Mouse (Mus musculus): ENCODE data around the gene Tas2r135. TPM values are rescaled to one million over a fixed set of nuclear protein-coding genes. Genes with fewer than 3 reads are reported as not detected.

Gene Tas2r135
- polyA plus RNA-seq, 1 experiment = not detected

- Histone ChIP-seq H3K27ac (ENCODE audit: control insufficient read depth, insufficient read depth, low read depth, low read length) (no peak overlapping the region), H3K36me3 (ENCODE audit: control insufficient read depth, insufficient read depth, low read length) (no peaks in the 10 kb centered on the region)
- TF ChIP-seq POLR2A (IDR thresholded peaks at IDR 0.05; ENCODE audit: control insufficient read depth, low read depth, low read length) (no peak), CTCF (IDR thresholded peaks at IDR 0.05; ENCODE audit: control insufficient read depth, insufficient read depth, insufficient replicate concordance, low read depth, low read length) (no peak)
These were observed 6.2 kb upstream of the Tas2r135 start for GRCm38 (mm10) chr6:42398998-42399397.

GRCm38 (mm10) chr6:42399938-42400337, 5.3 kb upstream of the Tas2r135 start, which contains the start of gene Tas2r143:
Tas2r143 (plus strand) TSS chr6:42400238.
- no peaks in the 10 kb centered on the region for H3K27me3 ChIP-seq (ENCODE audit: control insufficient read depth, insufficient read depth, low read length)
- TF ChIP-seq CTCF (IDR thresholded peaks at IDR 0.05; ENCODE audit: control insufficient read depth, insufficient read depth, insufficient replicate concordance, low read depth, low read length) = no peak
- TF ChIP-seq POLR2A (IDR thresholded peaks at IDR 0.05; ENCODE audit: control insufficient read depth, low read depth, low read length) = no peak

More at GRCm38 (mm10) chr6:42398998-42399397, 6.2 kb upstream of the Tas2r135 start:
- Histone ChIP-seq H3K27me3 (ENCODE audit: control insufficient read depth, insufficient read depth, low read length) (no peaks in the 10 kb centered on the region), H3K4me1 (ENCODE audit: control insufficient read depth, insufficient read depth, low read length) (no peaks in the 10 kb centered on the region), H3K4me3 (ENCODE audit: control insufficient read depth, low read depth, low read length) (no peak overlapping the region)

DNA sequence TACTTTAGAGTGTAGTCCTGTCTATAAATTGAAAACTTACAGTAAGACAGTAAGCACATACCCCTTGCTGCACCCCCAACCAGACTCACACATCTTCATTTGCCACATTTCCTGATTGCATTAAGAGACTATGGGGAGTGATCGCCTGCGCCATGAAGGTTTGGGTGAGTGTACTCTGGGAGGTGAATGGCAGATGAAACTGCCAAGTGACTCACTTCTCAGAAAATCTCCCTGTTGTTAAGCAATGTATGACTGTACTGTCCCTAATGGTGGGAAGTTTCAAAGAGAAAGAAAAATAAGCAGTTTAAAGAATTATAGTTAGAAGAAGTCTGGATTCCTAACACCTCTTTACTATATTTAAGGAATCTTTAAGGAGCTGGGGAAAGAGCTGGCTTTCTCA, 14.2 kb downstream of the Tas2r135 start:
- H3K4me3 ChIP-seq (ENCODE audit: control insufficient read depth, low read depth, low read length) = no peak overlapping the region
- H3K27ac ChIP-seq (ENCODE audit: control insufficient read depth, insufficient read depth, low read depth, low read length) = no peak overlapping the region
- TF ChIP-seq POLR2A (IDR thresholded peaks at IDR 0.05; ENCODE audit: control insufficient read depth, low read depth, low read length) (no peak), CTCF (IDR thresholded peaks at IDR 0.05; ENCODE audit: control insufficient read depth, insufficient read depth, insufficient replicate concordance, low read depth, low read length) (no peak)
- no peaks in the 10 kb centered on the region for H3K27me3 ChIP-seq (ENCODE audit: control insufficient read depth, insufficient read depth, low read length)
- no peaks in the 10 kb centered on the region for H3K36me3 ChIP-seq (ENCODE audit: control insufficient read depth, insufficient read depth, low read length)
- no peaks in the 10 kb centered on the region for H3K4me1 ChIP-seq (ENCODE audit: control insufficient read depth, insufficient read depth, low read length)

More at GRCm38 (mm10) chr6:42399938-42400337, 5.3 kb upstream of the Tas2r135 start, which contains the start of gene Tas2r143:
- H3K27ac ChIP-seq (ENCODE audit: control insufficient read depth, insufficient read depth, low read depth, low read length) = no peak within 1 kb of the TSS
- H3K4me1 ChIP-seq (ENCODE audit: control insufficient read depth, insufficient read depth, low read length) = no peaks in the 10 kb centered on the region
- no peaks in the 10 kb centered on the region for H3K36me3 ChIP-seq (ENCODE audit: control insufficient read depth, insufficient read depth, low read length)
- no peak within 1 kb of the TSS for H3K4me3 ChIP-seq (ENCODE audit: control insufficient read depth, low read depth, low read length)

- TF ChIP-seq CTCF (IDR thresholded peaks at IDR 0.05; ENCODE audit: control insufficient read depth, insufficient read depth, insufficient replicate concordance, low read depth, low read length) (no peak), POLR2A (IDR thresholded peaks at IDR 0.05; ENCODE audit: control insufficient read depth, low read depth, low read length) (no peak)
- no peak overlapping the region for H3K4me3 ChIP-seq (ENCODE audit: control insufficient read depth, low read depth, low read length)
- H3K27me3 ChIP-seq (ENCODE audit: control insufficient read depth, insufficient read depth, low read length) = no peaks in the 10 kb centered on the region
- H3K27ac ChIP-seq (ENCODE audit: control insufficient read depth, insufficient read depth, low read depth, low read length) = no peak overlapping the region
- H3K4me1 ChIP-seq (ENCODE audit: control insufficient read depth, insufficient read depth, low read length) = no peaks in the 10 kb centered on the region
- H3K36me3 ChIP-seq (ENCODE audit: control insufficient read depth, insufficient read depth, low read length) = no peaks in the 10 kb centered on the region
These were observed 16.2 kb downstream of the Tas2r135 start for GRCm38 (mm10) chr6:42421439-42421838.

GRCm38 (mm10) chr6:42424472-42424871, 19.2 kb downstream of the Tas2r135 start:
- Histone ChIP-seq H3K27me3 (ENCODE audit: control insufficient read depth, insufficient read depth, low read length) (no peaks in the 10 kb centered on the region), H3K4me3 (ENCODE audit: control insufficient read depth, low read depth, low read length) (no peak overlapping the region), H3K36me3 (ENCODE audit: control insufficient read depth, insufficient read depth, low read length) (no peaks in the 10 kb centered on the region), H3K27ac (ENCODE audit: control insufficient read depth, insufficient read depth, low read depth, low read length) (no peak overlapping the region), H3K4me1 (ENCODE audit: control insufficient read depth, insufficient read depth, low read length) (no peaks in the 10 kb centered on the region)
- no peak for TF ChIP-seq CTCF (IDR thresholded peaks at IDR 0.05; ENCODE audit: control insufficient read depth, insufficient read depth, insufficient replicate concordance, low read depth, low read length)
- TF ChIP-seq POLR2A (IDR thresholded peaks at IDR 0.05; ENCODE audit: control insufficient read depth, low read depth, low read length) = no peak

- no peak for TF ChIP-seq CTCF (IDR thresholded peaks at IDR 0.05; ENCODE audit: control insufficient read depth, insufficient read depth, insufficient replicate concordance, low read depth, low read length)
- no peak for TF ChIP-seq POLR2A (IDR thresholded peaks at IDR 0.05; ENCODE audit: control insufficient read depth, low read depth, low read length)
- H3K4me1 ChIP-seq (ENCODE audit: control insufficient read depth, insufficient read depth, low read length) = no peaks in the 10 kb centered on the region
These were observed 21.1 kb downstream of the Tas2r135 start for GRCm38 (mm10) chr6:42426337-42426736.

DNA sequence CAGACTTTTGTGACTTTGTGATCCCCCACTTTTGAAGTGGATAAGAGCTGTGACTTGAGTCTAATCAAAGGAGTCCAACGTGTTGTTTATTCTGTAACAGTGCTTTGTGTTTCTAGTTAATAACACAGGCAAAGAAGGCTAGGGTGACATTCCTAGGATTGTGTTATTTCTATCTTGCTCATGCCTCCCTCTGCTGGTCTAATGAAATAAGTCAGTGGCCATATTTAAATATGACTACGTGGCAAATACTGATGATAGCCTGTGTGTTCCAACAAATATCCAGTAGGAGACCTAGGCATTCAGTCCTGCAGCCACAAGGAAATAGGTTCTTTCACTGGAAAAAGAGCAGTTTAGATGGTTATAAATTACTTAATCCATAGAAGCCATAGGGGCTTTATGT, 28.3 kb downstream of the Tas2r135 start:
- Histone ChIP-seq H3K4me1 (ENCODE audit: control insufficient read depth, insufficient read depth, low read length) (no peaks in the 10 kb centered on the region), H3K27ac (ENCODE audit: control insufficient read depth, insufficient read depth, low read depth, low read length) (no peak overlapping the region), H3K4me3 (ENCODE audit: control insufficient read depth, low read depth, low read length) (no peak overlapping the region), H3K27me3 (ENCODE audit: control insufficient read depth, insufficient read depth, low read length) (no peaks in the 10 kb centered on the region), H3K36me3 (ENCODE audit: control insufficient read depth, insufficient read depth, low read length) (no peaks in the 10 kb centered on the region)
- TF ChIP-seq CTCF (IDR thresholded peaks at IDR 0.05; ENCODE audit: control insufficient read depth, insufficient read depth, insufficient replicate concordance, low read depth, low read length) = no peak
- no peak for TF ChIP-seq POLR2A (IDR thresholded peaks at IDR 0.05; ENCODE audit: control insufficient read depth, low read depth, low read length)

More at GRCm38 (mm10) chr6:42426337-42426736, 21.1 kb downstream of the Tas2r135 start:
- no peaks in the 10 kb centered on the region for H3K36me3 ChIP-seq (ENCODE audit: control insufficient read depth, insufficient read depth, low read length)
- no peaks in the 10 kb centered on the region for H3K27me3 ChIP-seq (ENCODE audit: control insufficient read depth, insufficient read depth, low read length)
- no peak overlapping the region for H3K4me3 ChIP-seq (ENCODE audit: control insufficient read depth, low read depth, low read length)
- no peak overlapping the region for H3K27ac ChIP-seq (ENCODE audit: control insufficient read depth, insufficient read depth, low read depth, low read length)
